Mouse (Mus musculus) inflammation-experienced regulatory T-cells, adult 6 months (primary cell): Measurements from ENCODE around the gene Dab1. TPM values are rescaled to one million over a fixed set of nuclear protein-coding genes. Genes with fewer than 3 reads are reported as not detected.

ENCODE experiments used
- ATAC-seq: one replicate; pipeline ENCODE4 v1.8.0; 2017
- polyA plus RNA-seq, 3 experiments: library from polyadenylated mRNA; unstranded; fragments of 100-300 nt; shearing (Covaris generic); gene quantifications; one replicate each; pipeline ENCODE4 v1.2.1; 2017

The Dab1 gene
- polyA plus RNA-seq, 3 experiments from 2014 or later: not detected

DNA sequence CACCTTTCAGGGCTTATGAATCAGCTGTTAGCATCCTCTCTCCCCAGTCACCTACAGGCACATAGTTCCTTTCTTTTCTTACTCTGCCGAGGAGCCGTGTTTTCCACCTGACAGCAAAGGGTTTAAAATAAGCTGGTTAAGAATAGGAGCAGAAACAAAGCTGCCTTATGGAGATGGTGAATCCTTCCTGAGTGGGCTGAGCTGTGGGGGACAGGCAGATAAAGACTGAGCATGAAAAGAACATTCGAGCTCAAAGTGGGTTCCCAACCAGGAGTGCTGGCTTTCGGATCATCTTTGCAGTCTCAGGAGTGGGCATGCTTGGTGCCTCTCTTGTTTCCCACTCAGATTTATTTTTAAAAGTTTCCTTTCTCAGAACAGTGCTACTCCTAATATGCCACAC lies 913.7 kb downstream of the Dab1 start:
- no peak for ATAC-seq

DNA sequence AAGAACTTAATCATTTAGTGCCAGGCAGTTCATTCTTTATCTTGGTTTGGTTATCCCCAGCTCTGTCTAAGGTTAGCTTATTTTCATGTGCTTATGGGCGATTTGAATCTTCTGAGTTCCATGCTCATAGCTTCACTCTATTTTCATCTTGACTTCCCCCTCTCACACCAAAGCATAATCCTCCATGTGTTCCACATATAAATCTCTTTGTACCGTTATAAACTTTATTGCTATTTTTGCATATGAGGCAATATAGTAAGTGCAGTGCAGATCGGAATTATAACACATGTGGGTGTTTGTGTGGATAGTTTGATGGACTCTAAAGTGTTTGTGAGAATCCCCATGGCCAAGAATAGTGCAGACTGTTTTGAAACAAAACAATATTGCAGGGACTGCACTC lies 919.3 kb downstream of the Dab1 start:
- ATAC-seq: no peak

DNA sequence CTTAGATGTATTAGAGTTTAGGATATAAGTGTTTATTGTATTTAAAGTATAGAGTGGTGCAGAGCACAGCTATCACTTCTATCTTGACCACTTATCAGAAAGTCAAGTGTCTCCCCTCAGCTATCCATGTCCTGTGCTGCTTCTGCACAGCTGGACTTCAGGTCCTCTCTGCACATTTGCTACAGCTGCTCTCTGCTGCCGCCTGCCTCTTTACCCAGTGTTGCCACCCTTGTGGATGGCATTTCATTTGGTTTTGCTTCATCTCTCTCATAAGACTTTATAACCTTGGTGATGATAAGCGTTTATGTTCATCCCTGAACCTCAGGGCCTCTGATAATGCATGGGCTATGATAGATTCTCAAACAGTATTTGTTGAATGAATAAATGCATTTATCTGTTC lies 919.9 kb downstream of the Dab1 start:
- no peak for ATAC-seq

DNA sequence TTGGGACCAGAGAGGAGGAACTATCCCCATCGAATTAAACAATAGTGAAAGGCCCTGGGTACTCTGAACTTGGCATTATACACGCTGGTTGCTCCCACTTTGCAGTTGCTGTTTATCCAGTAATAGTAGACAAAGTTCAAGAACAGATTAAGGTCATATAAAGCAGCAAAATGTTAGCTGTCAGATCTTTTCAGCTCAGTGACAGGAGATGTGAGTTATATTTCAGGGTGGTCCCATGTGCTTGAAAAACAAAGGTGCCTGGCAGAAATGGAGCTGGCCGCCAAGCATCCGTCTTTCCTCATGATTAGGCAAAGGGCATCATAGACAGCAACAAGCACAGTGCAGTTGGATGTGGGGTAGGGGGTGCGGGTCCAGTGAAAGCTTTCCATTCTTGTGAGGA lies 927.9 kb downstream of the Dab1 start:
- no peak for ATAC-seq

DNA sequence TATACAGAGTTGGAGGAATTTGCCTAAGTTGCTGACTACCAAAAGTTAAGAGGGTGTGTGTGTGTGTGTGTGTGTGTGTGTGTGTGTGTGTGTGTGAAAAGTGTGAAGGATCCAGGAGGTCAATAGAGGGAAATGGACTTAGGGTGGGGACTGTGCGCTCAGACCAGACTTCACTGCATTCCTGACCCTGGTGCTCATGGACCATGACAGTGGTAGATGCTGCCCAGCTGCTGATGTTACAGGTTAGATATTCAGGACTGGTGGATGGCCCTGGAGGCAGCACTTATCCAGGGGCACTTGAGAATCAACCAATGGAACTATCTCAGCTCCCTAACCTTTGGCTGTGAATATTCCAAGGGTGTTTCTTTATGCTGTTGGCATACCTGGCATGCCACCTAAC lies 929.1 kb downstream of the Dab1 start:
- ATAC-seq: no peak

DNA sequence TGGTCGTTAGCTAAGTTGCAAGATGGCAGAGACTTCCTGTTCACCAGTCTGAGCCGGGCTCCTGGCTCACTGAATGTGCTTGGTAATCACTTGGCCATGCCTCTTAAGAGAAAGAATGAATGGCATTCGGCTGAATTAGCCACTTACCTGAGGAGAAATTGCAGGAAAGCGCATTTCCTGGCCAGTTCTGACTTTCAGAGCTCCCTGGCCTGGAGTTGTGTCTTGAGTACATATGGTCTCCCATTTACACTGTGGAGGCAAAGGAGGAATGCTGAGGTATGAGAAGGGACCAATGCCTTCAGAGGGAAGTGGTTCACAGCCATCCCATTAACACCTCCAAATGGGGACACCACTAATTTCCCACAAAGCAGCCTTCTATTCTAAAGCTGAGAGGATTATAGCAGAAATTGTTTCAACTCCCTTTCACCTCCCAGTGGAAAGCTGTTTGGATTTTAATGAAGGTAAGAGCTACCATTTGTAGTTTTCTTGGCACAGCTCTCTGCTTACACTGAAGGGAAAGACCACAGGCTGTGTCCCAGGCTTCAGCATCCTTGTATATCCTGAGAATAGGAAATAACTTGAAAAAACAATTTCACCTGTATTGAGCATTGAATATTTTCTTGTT lies 931.5 kb downstream of the Dab1 start:
- ATAC-seq: no peak

DNA sequence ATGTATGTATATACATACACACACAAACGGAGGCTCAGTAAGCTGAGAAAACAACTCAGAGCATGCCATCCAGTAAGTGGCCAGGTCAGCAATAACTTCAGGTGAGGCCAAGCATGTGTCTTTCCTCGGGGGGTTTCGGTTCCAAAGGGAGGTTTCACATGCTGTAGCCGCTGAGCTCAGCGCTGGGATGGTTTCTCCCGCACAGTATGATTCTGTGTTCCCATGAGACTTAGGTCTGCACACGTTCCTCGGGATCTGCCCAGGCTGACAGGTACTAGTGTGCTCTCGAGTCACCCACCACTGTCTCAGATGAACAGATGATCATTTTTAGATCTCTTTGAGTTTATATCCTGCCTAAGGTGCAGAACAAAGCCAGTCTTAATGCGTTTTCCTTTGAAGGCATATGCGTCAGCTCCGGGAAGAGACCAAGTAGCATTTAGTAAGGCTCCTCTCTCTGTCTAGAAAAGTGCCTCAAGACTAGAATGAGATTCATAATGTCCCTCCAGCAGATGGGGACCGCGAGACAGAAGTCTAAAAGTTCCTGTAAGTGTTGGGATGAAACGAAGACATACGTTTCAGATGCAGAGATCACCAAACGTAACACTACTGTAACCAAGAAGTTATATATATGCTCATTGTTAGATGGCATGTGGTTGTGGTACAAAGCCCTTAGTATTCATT lies 932.4 kb downstream of the Dab1 start:
- no peak for ATAC-seq

DNA sequence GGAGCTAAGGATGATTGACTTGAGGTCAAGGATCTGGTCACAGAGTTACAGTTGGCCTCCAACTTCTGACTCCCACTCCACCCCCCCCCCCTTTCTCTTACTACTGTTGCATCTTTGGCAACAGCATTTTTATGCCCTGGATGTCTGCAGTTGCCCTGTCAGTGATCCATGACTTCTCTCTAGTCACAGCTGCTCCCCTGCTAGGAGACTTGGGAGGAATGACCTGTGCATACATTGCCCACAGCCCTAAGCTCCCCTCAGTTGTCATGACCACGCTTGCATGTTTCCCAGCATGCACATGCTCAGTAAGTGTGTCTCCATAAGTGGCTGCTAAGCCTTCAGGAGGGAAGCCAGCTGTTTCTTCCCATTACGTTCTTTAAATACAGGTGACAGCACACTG lies 936.2 kb downstream of the Dab1 start:
- ATAC-seq: no peak

DNA sequence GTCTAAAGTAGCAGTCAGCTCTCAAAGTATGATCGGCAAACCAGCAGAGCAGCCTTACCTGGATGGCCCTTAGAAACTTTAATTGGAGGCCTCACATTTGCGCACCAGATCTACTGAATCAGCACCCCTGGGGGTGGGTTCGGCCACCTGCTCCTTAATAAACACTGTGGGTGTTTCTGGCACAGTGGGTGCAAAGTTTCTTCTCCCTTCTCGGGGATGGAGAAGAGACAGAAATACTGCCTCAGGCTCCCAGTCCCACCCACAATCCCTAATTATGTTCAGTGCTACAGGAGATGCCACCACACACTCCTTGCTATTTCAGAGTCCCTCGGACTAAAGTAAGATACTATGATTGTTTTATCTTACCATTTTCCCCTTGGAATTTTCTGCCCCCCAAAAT lies 944.4 kb downstream of the Dab1 start:
- no peak for ATAC-seq

DNA sequence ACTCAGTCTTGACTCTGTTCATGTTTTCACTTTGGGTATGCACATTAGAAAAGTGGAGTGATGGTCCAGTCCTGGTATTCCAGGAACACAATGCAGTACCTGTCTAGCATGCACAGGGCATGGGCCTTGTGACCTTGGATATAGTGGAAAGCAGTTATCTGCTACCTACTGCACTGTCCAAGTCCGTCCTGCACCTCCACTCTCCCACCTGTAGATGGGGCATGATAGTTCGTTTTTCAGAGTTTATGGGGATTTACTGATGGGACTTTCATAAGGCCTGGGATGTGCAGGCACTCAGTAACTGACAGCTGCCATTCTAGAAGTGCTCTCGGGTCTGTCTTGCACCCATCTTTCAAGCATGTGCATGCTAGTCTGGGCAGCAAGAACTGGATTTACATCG lies 951.4 kb downstream of the Dab1 start:
- ATAC-seq: no peak

DNA sequence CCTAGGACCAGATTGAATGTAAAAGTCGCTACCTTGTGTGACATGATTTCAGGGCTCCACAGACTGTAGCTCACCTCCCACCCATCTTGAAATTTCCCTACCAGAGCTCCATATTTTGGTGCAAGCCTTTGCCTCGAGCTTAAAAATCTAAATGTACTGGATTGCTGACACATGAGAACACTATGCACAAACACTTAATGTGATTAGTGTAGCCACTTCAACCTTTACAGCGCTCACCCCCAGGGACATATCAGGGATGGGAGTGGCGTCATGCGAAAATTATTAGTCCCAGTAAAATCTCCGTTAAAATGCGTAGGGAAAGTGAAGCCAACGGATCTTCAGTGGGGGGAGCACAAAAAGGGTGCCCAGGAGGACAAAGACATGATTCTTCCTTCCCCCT lies 953.3 kb downstream of the Dab1 start:
- no peak for ATAC-seq

DNA sequence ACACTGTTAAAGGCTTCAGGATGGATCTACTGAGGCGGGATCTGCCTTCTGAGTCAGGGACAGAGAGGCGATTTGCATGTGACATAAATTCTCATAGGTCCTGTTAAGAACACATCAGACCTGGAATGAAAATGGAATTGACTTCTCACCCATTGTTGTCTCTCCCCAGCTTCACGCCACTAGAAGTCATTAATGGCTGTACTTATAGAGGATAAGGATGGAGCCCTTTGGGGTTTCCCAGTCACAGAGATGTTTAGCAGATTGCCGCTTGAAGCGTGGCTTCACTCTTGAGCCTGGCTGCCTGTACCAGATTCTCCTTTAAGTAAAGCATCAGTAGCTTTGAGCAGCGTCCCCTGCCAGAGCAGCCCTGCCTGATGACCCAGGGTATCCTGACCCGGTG lies 954.3 kb downstream of the Dab1 start:
- no peak for ATAC-seq

DNA sequence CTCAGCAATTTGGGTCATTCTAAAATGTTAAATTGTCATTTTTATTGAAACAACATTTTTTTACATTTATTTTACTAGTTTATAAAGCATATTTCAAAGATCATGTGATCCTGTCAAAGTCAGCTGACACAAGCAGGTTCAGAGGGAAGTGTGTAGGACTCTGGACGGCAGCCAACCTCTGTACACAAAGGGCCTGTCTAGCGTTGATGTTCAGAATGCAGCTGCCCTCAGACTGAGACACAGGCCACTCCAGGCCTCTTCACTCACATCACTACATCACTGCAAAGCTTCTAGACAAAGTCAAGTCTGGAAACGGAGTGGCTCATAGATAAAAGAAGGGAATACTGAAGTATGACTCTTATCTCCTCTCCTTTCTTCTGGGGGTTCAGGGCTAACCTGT lies 959.2 kb downstream of the Dab1 start:
- ATAC-seq: no peak

DNA sequence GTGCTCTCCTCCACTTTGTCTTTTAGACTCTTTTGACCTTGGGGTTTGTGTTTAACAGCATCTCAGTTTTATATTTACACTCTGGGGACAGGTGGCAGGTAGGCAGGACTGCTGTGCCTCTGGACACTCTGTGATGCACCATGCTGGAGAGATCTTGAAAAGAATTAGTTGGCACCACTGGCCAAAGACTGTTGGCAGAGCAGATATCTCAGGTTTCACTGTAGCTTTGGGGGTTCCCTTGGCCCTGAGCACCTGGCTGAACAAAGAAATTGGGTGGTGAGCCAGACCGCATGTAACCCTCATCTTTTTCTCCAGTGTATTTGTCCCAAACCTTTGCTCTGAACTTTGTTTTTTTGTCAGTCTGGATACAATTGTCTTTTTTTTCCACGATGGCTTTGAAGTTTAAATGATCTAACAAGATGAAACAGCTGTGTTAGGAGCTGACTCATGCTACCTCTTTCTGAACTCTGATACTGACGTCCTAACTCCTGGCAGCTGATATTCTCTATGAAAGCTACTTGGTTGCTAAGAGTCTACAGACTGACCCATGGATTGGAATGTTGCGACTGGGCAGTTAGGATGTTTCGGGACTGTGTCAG lies 960.9 kb downstream of the Dab1 start:
- ATAC-seq: no peak

DNA sequence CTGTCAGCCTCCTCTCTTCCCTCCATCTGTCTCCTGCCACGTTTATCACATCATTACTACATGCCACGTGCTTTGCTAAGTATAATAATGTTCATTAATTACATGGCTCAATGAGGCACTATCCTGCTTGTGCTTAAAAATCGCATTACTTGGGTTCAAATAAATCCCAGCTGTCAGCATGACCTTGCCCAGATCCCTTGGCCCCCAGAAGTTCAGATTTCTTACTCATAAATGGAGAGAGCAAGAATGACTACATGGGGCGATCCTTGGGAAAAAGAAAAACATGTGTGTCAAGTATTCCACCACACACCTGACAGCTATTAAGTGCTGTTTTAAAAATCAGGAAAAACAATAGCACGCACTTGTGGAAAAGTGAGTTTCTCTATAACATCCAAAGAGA lies 963.6 kb downstream of the Dab1 start:
- ATAC-seq: no peak

DNA sequence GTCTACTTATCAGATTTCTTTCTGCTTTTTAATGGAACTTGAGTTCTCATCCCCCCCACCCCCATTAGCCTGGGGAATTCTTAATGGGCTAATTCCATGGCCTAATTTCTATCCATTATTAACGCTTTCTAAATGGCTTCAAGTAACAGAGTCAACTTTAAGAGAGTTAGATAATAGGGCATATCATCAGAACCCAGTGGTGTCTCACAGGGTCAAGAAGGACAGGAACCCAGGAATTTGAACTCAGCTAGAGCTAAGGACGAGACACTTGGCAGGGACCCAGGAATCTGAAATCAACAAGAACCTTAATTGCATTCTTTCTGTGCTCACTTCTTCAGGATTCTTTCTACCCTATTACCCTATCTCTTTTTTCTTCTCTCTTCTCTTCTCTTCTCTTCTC lies 968.7 kb downstream of the Dab1 start:
- ATAC-seq: no peak

DNA sequence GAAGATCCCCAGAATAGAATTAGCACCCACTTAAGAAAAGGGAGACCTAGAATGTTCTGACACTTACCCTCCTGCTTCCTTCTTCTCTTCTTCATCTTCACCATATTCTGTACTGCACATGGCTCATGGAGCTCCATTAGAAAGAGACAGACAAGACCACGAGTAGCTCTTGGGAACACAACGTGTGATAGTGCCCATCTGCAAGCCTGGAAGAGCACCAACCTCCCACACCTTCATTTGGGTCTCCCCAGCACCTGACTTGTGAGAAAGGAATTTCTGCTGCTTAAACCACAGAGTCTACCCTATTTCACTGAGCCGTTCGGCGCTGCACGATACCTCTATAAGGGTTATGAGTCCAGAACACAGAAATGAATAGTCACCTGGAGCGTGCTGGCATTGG lies 977.8 kb downstream of the Dab1 start:
- no peak for ATAC-seq

DNA sequence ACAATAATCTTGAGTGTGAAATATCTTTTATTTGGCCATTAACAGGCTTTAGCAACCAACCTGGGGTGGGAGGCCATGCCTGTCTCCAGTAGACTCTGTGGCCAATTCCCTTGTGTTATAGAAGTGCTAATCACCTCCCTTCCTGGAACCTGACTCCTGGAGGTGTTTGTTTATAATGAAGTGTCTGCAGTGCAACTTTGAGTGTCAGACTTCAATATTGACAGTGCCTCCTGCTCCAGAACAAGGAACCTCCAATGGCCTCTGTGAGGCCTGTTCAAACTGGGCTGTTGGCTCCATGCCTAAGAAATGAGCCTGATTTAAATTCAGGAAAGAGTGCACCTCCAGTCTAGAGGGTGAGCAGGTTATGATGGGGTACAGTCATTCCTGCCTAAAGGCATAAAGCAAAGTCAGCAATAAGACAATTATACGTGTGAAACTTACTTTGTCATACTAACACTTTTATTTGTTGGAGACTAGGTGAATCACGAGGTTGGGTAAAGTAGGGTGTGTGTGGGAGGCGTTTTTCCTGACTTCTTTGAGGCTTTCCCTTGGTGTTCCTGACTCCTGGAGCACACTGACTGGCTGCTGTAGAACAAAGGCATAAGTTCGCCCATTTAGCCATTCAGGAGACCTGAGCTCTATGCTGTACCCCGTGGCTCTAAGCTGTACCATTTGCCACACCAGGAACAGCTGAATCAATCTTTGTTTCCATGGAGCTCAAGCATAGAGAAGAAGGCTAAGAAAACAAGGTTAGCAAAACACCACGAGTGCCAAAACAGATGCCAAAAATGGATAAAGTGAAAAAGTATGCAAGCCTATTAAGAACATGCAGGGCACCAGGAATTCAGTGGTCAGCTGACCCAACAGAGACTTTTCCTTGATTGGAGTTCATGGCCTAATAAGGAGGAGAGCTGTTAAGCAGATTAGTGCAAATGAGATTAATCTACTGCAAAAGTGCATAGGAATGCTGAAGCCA lies 978.6 kb downstream of the Dab1 start:
- ATAC-seq: no peak

DNA sequence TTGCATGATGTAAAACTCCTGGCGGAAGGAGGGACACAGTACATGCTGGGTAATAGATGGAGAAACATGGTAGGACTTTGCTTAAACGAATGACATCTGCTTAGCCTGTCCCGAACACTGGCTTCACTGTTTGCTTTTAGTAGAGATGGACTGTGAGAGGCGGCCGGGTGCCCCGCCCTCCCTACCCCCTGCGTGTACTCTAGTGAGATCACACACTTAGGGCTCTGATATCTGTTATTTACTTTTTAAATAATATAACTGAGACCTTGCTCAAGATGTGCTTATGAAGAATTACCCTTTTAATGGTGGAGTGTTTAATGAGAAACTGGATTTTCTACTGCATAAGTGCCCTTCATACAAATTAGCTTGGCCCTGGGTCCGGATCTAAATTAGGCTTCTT lies 983.6 kb downstream of the Dab1 start:
- no peak for ATAC-seq

DNA sequence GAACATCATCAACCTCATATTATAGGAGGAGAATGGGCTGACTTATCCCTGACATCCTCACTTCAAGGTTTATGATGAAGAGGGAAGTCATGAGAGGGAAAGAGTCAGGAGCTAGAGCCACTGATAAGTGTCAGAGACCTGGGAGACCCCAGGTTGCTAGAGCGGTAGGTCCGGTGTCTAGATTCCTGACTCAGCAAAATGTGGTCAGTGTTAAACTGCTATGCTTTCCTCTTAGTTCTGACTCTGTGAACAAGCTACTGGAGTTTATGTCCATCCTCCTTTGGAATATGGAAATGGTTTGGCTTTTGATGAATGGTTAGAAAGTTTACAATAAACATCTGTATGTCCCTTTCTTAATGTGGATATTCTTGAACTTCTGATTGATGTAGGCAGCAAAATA lies 985.1 kb downstream of the Dab1 start:
- no peak for ATAC-seq

DNA sequence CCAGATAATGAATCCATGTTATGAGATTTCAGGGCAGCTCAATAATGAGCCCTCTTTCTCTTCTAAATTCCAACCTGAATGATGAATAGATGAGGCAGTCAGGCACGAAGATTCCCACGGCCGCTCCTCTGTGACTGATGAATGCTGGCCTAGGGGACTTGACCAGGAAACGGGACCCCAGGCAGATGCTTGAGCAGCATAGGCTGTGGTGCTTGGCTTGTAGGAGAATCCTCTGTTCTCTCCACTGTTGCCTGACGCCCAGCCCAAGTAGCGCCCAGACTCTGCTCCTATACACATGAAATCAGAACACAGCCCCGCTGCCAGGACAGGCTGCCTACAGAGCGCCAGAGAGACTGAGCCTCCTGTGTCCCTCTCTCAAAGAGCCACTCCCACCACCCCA lies 987.7 kb downstream of the Dab1 start:
- ATAC-seq: no peak

DNA sequence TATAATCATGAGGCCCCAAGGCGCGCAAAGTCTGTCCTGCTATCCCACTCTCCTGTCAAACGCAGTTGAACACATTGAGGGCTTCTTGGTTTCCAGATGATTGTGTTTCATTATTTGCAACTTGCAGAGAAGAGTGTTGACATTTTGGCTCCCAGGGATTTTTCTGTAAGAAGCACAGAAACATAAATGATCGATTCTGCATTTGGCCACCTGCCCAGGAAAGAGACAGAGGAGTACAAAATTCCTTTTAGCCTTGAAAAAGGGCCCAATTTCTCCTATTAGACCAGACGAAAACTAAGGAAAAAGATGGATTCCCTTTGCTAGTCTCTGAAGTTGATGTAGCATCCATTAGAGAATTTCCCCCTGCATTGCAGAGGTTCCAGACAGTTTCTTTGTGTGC lies 988.5 kb downstream of the Dab1 start:
- ATAC-seq: no peak

DNA sequence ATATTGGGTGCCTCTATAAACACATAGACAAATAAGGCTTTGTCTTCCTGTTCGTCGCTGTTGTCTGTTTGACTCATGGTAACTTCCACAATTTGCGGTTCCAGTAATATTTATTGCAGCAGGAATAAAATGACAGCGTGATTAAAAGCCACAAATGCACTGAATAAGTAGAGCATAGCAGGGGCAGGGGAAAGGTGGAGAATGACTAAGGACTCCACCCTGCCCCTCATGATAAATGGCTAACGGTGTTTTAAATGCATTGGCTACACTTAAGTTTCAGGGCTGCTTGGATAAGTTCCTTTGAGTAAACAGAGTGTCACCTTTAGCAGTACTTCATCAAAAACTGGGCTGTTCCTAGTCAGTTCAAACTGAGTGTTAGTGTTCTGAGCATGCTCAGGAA lies 1000.3 kb downstream of the Dab1 start:
- no peak for ATAC-seq
